Mouse (Mus musculus) 3T3-L1 (cell line): ENCODE measurements around the gene Col24a1.
A peak's percentile ranks its signal among the peaks of the same experiment; 100 is the strongest.

Source experiments
- DNase-seq: peaks from one replicate; pipeline ENCODE4 v3.0.0-alpha.2; 2015; ENCODE audit warnings: low read depth, low spot score

Col24a1 gene

DNA sequence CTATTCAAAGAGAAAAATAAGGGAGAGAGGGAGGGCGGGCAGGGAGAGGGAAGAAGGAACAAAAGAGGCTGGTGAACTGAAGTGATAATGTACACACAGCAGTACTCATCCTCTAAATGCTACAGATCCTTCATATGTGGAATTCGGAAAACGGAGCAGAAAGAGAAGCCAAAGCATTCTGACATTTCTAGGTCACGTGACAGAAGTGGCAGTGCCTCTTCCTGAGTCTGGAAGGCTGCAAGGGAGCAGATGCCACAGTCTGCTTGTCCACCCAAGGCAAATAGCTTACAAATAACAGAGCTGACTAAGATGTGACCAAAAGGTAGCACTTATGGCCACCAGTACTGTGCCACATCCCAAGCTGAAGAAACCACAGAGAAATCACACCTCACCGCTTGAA is 164.8 kb downstream of the Col24a1 start:
- no peak for DNase-seq

DNA sequence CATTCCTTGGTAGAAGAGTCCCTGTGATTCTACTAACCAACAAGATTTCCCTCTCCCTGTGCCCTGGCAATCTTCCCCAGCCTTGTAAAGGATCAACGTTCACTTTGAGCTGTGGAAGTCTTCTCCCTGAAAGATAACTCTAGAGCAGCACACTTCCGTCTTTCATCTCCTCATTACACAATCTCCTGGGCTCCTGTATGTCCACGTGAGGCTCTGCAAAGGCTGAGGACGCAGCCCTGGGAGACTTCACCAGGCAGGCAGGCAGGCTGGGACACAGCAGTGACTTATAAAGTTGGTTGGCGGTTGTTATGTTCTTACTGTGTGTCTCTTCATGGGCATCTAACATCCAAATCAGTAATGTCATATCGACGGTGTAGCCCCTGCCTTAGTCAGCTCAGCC is 170.1 kb downstream of the Col24a1 start:
- no peak for DNase-seq

GRCm38 (mm10) chr3:145463731-145464130 is 171.5 kb downstream of the Col24a1 start:
- no peak for DNase-seq

- DNase-seq, result peak; percentile 49
Observed at GRCm38 (mm10) chr3:145471094-145471493, 178.8 kb downstream of the Col24a1 start.

DNA sequence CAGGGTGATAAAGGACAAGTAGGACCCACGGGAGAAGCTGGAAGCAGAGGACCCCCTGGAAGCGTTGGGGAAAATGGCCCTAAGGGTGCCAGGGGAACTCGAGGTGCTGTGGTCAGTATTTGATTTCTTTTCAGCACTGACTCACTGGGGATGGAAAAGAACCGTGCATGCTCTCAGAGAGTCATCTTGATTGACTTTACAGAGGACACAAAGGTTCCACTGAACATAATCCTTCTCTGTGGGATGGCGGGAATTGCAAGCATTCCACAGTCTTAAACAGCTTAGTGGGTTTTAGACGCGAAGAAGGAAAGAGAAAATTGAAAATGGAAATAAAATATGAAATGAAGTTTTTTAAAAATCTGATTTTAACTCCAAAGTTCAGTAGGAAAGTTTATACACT is 181.9 kb downstream of the Col24a1 start:
- peak; percentile 6 for DNase-seq

GRCm38 (mm10) chr3:145476634-145477033 is 184.4 kb downstream of the Col24a1 start:
- no peak for DNase-seq

- DNase-seq, result no peak
Observed at GRCm38 (mm10) chr3:145477074-145477473, 184.8 kb downstream of the Col24a1 start.

DNA sequence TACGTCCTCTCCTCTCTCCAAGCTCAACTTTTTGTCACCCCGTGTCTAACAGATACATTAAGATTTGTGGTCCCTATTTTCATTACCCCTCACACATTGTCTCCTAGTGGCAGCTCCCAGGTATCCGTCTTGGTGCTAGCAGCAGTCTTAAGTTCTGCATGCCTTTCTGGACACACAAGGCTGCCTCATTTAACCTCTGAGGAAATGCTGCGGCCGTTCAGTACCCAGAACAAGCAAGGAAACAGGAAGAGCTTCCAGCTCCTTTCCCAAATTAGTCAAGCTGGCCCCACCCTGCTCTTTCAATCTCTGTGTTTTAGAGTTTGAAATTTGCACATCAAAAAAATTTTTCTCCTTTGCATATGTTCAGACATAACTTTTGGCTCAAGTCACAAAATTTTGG is 186.2 kb downstream of the Col24a1 start:
- DNase-seq, result no peak

- DNase-seq, result no peak
Observed at GRCm38 (mm10) chr3:145490279-145490678, 198.0 kb downstream of the Col24a1 start.

GRCm38 (mm10) chr3:145491326-145491725 is 199.1 kb downstream of the Col24a1 start:
- no peak for DNase-seq

DNA sequence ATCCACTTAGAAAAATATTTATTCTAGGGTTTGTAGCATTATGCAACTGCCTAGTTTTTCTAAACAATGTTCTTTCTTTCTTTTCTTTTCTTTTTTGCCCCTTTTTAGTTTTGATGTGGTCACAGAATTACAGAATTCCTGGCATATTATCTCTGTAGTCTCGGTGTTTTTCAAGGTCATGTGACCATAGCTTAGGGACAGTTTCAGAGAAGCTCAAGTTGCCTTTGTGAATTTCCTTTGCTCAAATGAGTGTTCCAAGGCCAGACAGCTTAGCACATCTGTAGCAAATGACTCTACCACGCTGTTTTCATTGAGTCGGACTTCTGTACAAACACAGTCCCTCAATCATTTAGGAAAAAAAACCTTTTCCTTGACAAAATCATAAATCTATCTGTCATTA is 205.9 kb downstream of the Col24a1 start:
- DNase-seq, result peak; percentile 17

- DNase-seq, result no peak
Observed at GRCm38 (mm10) chr3:145498893-145499292, 206.6 kb downstream of the Col24a1 start.

- no peak for DNase-seq
Observed at GRCm38 (mm10) chr3:145504830-145505229, 212.6 kb downstream of the Col24a1 start.

GRCm38 (mm10) chr3:145508550-145508949 is 216.3 kb downstream of the Col24a1 start:
- DNase-seq, result no peak

- no peak for DNase-seq
Observed at GRCm38 (mm10) chr3:145514197-145514596, 221.9 kb downstream of the Col24a1 start.

GRCm38 (mm10) chr3:145521528-145522080 is 229.3 kb downstream of the Col24a1 start:
- DNase-seq, result peak; percentile 82

- DNase-seq, result peak; percentile 57
Observed at GRCm38 (mm10) chr3:145522311-145522710, 230.0 kb downstream of the Col24a1 start.

DNA sequence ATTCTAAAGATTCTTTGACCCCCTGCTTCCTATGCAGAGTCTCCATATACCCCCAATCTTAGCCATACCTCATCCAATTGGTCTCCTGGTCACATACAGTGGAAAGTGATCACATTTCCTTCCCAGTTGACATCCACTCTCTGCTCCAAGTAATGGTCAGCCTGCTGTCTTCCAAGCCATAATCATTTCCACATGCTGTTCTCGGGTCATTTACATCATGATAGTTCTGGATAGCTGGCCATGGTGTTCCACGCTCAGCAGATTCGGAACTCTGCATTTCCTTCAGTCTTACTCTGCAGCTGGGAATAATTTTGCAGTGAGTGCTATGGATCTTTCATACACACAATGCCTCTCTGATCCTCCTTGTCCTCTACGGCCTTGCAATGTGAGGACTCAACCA is 233.0 kb downstream of the Col24a1 start:
- peak; percentile 63 for DNase-seq

GRCm38 (mm10) chr3:145537870-145538269 is 245.6 kb downstream of the Col24a1 start:
- no peak for DNase-seq

DNA sequence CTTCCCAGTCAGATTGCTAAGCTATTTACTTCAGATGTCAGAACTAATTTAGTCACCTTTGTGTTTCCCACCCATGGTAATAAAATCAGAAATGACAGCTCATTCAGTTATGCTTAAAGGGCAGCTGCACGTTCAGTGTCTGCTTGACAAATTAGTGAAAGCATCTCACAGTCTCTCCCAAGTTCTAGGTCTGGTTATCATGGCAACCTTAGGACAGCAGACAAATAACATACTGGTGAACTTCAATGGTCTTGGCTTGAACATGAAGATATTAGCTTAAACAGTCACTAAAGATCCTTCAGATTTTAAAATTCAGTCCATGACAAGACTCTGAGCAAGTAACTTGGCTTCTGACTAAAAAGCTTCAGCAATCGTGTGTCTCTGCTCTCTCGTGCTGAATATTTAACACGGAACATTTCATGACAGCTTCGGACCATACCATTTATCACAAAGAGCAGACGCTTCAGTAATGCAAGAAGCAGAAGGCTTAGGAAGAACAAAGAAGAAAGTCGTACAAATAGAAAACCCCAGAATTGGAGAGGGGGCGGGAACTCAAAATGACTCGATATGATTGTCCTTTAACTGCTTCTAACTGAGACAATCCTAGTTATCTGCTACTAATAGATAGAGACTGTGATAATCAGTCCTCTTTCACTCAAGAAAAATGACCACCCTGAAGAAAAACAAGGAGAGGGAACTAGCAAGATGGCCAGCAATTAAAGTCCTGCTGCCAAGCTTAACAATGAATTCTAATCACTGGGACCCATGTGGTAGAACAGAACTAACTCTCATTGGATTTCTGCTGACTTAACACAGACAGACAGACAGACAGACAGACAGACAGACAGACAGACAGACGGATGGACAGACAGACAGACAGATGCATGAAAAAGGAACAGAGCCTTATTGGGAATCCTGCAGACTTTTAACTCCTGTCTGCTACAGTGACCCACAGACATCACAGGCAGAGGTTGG is 256.5 kb downstream of the Col24a1 start:
- no peak for DNase-seq

DNA sequence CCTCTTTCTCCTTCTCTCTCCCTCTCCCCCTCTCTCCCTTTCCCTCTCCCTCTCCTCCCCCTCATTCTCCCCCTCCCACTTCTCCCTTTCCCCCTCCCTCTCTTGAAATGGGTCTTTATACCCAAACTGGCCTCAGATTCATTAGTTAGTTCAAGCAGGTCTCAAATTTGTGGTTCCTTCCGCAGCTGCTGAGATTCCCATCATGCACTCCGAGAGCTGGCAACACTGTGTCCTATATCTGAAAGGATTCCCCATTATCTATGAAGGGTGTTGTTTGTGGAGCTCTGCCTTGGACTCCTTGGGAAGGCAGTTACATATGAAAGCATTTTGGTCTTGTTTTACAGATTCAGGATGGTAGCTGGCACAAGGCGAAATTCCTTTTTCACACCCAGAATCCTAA is 257.9 kb downstream of the Col24a1 start:
- no peak for DNase-seq

DNA sequence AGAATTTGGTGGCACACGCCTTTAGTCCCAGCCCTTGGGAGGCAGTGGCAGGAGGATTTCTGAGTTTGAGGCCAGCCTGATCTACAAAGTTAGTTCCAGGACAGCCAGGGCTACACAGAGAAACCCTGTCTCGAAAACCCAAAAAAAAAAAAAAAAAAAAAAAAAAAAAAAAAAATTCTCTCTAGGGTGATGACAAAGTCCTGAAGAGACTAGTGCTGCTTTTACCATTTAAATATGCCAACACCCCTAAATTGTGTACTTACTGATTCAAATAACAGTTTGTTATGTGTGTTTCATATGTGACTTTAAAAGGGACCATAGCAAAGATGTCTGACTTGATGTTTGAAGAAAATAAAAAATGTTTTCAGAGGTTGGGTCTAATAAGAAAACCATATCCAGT is 262.1 kb downstream of the Col24a1 start:
- DNase-seq, result no peak

DNA sequence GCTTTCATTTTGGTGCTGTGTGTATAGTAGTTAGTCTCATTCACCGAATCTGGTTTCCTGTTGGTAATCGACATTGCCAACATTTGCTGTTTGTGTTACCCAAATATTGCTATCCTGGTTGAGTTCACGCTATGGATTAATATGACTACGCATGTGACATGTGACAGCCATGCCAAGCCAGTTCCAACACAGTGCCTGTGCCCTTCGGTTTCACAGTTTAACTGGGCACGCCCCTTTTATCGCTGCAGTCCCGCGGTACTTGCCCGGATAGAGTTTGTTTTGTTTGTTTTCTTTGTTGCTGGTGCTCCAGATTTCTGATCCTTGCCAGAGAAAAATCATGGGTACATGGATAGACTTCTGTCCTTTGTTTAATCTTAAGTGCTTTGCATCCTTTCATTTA is 263.9 kb downstream of the Col24a1 start:
- DNase-seq, result no peak
